Mouse (Mus musculus): ENCODE measurements around the gene Rwdd3. TPM values are rescaled to one million over a fixed set of nuclear protein-coding genes. Genes with fewer than 3 reads are reported as not detected.

Gene Rwdd3
- polyA plus RNA-seq, 1 experiment from 2014 or later, result 2.3 TPM

DNA sequence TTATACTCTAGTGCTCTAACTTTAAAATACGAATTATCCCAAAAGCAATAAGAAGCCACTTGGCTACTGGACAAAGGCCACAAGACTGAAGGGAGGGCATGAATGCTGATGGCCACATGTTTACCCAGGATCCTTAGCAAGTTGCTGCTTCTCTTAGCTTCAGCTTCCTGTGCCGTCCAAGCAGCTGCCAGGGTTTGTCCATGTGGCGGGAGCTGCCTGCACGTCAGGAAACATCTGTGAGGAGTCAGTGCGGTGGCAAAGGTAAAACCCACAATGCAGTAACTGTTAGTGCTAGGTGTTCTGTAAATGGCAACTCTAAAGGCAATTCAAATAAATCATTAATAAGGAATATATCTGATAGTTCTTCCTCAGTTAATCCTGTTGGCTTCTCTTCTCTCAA is 38.5 kb downstream of the Rwdd3 start:
- Histone ChIP-seq H3K79me2 (ENCODE audit: inconsistent target) (no peaks in the 10 kb centered on the region), H3K36me3 (ENCODE audit: inconsistent target) (no peaks in the 10 kb centered on the region), H3K4me3 (ENCODE audit: inconsistent target) (no peak overlapping the region), H3K27ac (no peak overlapping the region)
- 19% methylated on average over 5 of the region's 5 CpGs for WGBS (ENCODE audit: missing documents)

GRCm38 (mm10) chr3:121127171-121127570 is 44.3 kb downstream of the Rwdd3 start:
- H3K36me3 ChIP-seq (ENCODE audit: inconsistent target), result no peaks in the 10 kb centered on the region
- WGBS (ENCODE audit: missing documents), result 93% methylated on average over 2 of the region's 2 CpGs
- H3K79me2 ChIP-seq (ENCODE audit: inconsistent target), result no peaks in the 10 kb centered on the region

GRCm38 (mm10) chr3:121126476-121126875 is 45.0 kb downstream of the Rwdd3 start:
- Histone ChIP-seq H3K27ac (no peak overlapping the region), H3K4me3 (ENCODE audit: inconsistent target) (no peak overlapping the region), H3K36me3 (ENCODE audit: inconsistent target) (no peaks in the 10 kb centered on the region), H3K79me2 (ENCODE audit: inconsistent target) (no peaks in the 10 kb centered on the region)
- WGBS (ENCODE audit: missing documents), result 91% methylated on average over 5 of the region's 5 CpGs

More at GRCm38 (mm10) chr3:121127171-121127570, 44.3 kb downstream of the Rwdd3 start:
- Histone ChIP-seq H3K4me3 (ENCODE audit: inconsistent target) (no peak overlapping the region), H3K27ac (no peak overlapping the region)

GRCm38 (mm10) chr3:121121072-121121471 is 50.4 kb downstream of the Rwdd3 start:
- WGBS (ENCODE audit: missing documents), result 95% methylated on average over 5 of the region's 5 CpGs
- no peaks in the 10 kb centered on the region for H3K79me2 ChIP-seq (ENCODE audit: inconsistent target)
- H3K4me3 ChIP-seq (ENCODE audit: inconsistent target), result no peak overlapping the region
- H3K27ac ChIP-seq, result no peak overlapping the region
- no peaks in the 10 kb centered on the region for H3K36me3 ChIP-seq (ENCODE audit: inconsistent target)

GRCm38 (mm10) chr3:121116590-121116989 is 54.9 kb downstream of the Rwdd3 start:
- WGBS (ENCODE audit: missing documents), result 94% methylated on average over 13 of the region's 13 CpGs
- no peaks in the 10 kb centered on the region for H3K79me2 ChIP-seq (ENCODE audit: inconsistent target)

GRCm38 (mm10) chr3:121116067-121116466 is 55.4 kb downstream of the Rwdd3 start:
- WGBS (ENCODE audit: missing documents), result 95% methylated on average over 5 of the region's 5 CpGs
- H3K27ac ChIP-seq, result no peak overlapping the region
- H3K79me2 ChIP-seq (ENCODE audit: inconsistent target), result no peaks in the 10 kb centered on the region
- no peak overlapping the region for H3K4me3 ChIP-seq (ENCODE audit: inconsistent target)
- H3K36me3 ChIP-seq (ENCODE audit: inconsistent target), result no peaks in the 10 kb centered on the region

More at GRCm38 (mm10) chr3:121116590-121116989, 54.9 kb downstream of the Rwdd3 start:
- Histone ChIP-seq H3K4me3 (ENCODE audit: inconsistent target) (no peak overlapping the region), H3K36me3 (ENCODE audit: inconsistent target) (no peaks in the 10 kb centered on the region), H3K27ac (no peak overlapping the region)

- 7% methylated on average over 8 of the region's 8 CpGs for WGBS (ENCODE audit: missing documents)
- Histone ChIP-seq H3K36me3 (ENCODE audit: inconsistent target) (no peaks in the 10 kb centered on the region), H3K79me2 (ENCODE audit: inconsistent target) (no peaks in the 10 kb centered on the region), H3K4me3 (ENCODE audit: inconsistent target) (no peak overlapping the region), H3K27ac (no peak overlapping the region)
These were observed 60.4 kb downstream of the Rwdd3 start for GRCm38 (mm10) chr3:121111068-121111467.

GRCm38 (mm10) chr3:121110430-121110829 is 61.1 kb downstream of the Rwdd3 start:
- Histone ChIP-seq H3K36me3 (ENCODE audit: inconsistent target) (no peaks in the 10 kb centered on the region), H3K79me2 (ENCODE audit: inconsistent target) (no peaks in the 10 kb centered on the region), H3K4me3 (ENCODE audit: inconsistent target) (no peak overlapping the region), H3K27ac (no peak overlapping the region)
- 84% methylated on average over 7 of the region's 7 CpGs for whole genome bisulfite sequencing (ENCODE audit: missing documents)

DNA sequence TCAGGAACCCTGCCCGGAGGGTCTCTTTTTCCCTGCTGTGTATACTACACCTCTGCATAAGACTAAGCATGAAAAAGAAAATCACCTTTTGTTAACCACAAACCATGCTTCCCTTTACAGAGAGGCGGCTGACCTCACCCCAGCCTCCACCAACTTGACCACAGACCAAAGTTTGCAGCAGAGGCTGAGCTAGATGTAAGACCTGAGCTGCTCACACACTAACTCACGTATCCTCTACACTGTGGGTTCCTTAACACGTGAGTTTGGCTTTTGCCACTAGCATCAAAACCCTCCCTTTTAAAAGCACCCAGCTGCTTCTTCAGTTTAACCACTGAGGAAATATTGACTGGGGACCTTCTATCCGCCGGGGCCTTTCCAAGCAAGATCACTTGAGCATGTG is 64.0 kb downstream of the Rwdd3 start:
- no peak overlapping the region for H3K4me3 ChIP-seq (ENCODE audit: inconsistent target)
- no peak overlapping the region for H3K27ac ChIP-seq
- no peaks in the 10 kb centered on the region for H3K36me3 ChIP-seq (ENCODE audit: inconsistent target)
- 12% methylated on average over 6 of the region's 6 CpGs for WGBS (ENCODE audit: missing documents)
- no peaks in the 10 kb centered on the region for H3K79me2 ChIP-seq (ENCODE audit: inconsistent target)

DNA sequence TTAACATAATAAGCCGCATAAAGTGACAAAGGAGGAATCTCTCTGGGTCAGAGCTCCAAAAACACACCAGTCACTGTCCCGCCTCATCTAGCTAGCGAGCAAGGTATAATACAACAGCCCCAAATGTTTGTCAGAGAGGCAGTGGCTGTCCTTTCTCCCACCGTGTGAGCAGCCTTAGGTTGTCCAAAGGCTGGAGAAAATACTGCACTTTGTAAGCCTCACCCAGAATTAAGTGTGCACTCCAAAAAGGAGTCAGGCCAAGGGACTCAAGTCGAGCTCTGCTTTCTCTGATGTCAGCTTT is 66.1 kb downstream of the Rwdd3 start:
- 87% methylated on average over 5 of the region's 5 CpGs for WGBS (ENCODE audit: missing documents)

More for the DNA sequence above, 66.1 kb downstream of the Rwdd3 start:
- Histone ChIP-seq H3K4me3 (ENCODE audit: inconsistent target) (no peak overlapping the region), H3K27ac (no peak overlapping the region), H3K36me3 (ENCODE audit: inconsistent target) (no peaks in the 10 kb centered on the region), H3K79me2 (ENCODE audit: inconsistent target) (no peaks in the 10 kb centered on the region)

Other genes with a start within 250 kb of the Rwdd3 start
- not detected in 3 replicates for gene Tmem56, start 111.4 kb upstream of the Rwdd3 start, polyA plus RNA-seq (2018)
- gene Alg14, start 120.1 kb upstream of the Rwdd3 start, polyA plus RNA-seq (2018), result 9.8 to 14.2 TPM (median 12.1 TPM) in 3 replicates